Mouse (Mus musculus) lung, postnatal 0 days (tissue): ENCODE results near the gene Msi2.

Experiments used
- CTCF ChIP-seq: IDR thresholded peaks from 2 replicates; pipeline ENCODE4 v1.5.1; 2016; ENCODE audit warnings: antibody characterized with exemption, mild to moderate bottlenecking
- EP300 ChIP-seq: IDR thresholded peaks from 2 replicates; pipeline ENCODE4 v1.6.1; 2016; ENCODE audit warnings: antibody characterized with exemption, mild to moderate bottlenecking, control low read depth

DNA sequence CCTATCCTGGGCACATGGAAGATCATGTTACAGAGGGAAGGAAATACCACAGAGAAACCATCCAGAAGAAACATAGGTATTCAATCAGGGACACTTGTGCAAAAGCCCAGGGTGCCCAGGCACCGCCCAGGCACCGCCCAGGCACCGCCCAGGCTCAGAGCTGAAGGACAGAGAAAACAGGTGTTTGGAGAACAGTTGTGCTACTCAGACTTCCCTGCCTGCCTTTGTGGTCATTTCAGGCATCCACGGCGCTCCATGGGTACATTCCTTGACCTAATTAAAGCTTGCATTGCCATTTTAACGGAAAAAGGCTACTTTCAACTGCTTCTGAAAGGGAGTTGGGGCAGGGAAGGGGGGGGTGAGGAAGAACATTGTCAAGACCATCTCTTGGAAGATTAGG lies 40.1 kb upstream of the Msi2 start:
- TF ChIP-seq CTCF, result no peak
- no peak for TF ChIP-seq EP300
